Mouse (Mus musculus) spleen, adult 12 weeks (tissue): ENCODE measurements at regions not wholly inside any gene's neighbourhood (a gene's known extent, or its start where the extent isn't known, plus 50 kb on each side); places are given as distances from the start of the nearest gene placed in this dataset.

Experiments used
- DNase-seq: peaks from one replicate; pipeline ENCODE4 v3.0.0; 2022; ENCODE audit warnings: low spot score

DNA sequence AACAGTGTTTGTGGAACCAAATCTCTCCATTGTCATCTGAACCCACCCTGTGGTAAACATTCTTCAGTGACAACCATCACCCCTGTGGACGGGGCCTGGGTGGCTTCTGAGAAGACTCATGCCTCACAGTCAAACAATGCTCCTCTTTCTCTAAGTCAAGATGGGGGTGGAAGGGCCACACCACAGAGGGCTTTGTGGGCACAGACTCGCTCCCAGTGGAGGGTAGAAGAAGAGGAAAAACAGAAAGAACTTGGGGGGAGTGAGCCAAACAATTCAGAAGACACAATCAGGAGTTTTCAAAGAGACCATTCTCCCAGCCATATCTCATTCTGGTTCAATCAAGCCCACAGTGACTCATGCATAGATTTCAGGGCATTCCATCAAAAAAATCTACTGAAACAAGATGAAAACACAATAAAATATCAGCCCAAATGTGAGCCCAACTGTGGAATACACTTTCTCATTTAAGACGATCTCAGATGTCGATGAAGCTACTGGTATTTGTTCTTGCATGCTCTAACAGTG, 339.7 kb downstream of the Setd4 start:
- no peak for DNase-seq

DNA sequence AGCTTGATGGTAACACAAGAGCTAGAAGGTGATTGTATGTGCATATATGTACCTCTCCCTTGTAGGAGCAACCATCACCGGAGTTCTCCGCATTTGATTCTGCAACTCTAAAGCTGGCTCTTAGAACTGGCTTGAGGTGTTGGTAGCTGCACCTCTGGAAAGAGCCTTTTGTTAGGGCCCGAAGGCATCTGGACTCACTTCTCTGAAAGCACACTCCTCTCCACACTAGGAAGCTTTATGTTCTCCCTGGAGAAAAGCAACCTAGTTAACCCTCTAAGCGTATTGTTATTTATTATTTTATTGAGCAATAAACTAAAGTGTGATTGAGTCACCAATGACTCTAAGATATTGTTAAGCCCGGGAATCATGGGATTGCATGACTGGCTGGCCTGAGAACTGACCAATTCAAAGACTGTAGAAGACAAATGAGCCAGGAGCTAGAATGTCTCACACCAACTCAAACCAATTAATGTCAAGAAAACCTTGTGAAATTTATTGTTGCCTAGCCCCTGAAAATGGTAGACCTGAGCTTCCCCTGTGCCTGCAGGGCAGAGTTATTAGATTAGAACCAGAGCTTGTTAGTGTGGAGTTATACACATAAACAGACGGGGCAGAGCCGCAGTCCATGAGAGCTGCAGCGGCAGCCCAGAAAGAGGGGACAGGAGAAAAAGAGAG, 340.6 kb downstream of the Setd4 start:
- no peak for DNase-seq

- no peak for DNase-seq
Observed at GRCm38 (mm10) chr16:93246825-93247224, 357.0 kb downstream of the Setd4 start.

DNA sequence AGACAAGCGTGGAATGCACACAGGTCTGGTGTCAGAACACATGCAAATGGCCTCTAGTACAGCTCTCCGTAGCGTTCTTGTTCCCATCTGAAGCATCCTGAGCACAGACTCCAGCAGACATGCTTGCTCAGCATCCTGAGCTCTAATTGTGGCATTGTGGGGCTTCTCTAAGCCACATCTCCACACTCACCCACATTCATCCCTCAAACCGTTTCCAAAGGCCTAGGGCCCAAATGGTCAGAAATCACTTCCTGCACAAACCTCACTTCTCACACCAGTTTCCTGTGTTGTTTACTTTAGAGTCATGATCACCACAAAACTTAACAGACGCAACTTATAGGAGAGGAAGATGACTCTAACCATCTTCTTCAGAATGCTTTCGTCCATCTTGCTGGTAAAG, 358.1 kb downstream of the Setd4 start:
- DNase-seq: no peak

- DNase-seq: no peak
Observed at GRCm38 (mm10) chr16:93238898-93239297, 365.0 kb downstream of the Setd4 start.

DNA sequence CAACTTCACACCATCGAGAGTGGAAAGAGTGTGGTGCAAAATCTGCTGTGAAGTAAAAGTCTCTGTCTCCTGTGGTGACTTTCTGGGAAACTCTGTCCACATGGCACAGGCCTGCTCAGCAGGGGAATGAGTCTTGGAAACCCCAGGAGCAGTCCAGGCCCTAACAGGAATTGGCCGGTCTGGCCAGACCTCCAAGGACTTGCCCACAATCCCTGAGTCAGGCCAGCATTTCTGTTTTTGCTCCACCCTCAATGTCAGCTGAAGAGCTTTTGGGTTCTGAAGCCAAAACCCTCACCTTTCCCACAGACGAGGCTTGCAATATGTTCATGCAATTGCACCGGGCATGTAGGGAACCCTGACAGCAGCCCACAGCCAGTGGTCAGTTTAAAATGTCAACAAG, 365.5 kb downstream of the Setd4 start:
- DNase-seq: no peak

- DNase-seq: no peak
Observed at GRCm38 (mm10) chr16:93225644-93226043, 378.2 kb downstream of the Setd4 start.

DNA sequence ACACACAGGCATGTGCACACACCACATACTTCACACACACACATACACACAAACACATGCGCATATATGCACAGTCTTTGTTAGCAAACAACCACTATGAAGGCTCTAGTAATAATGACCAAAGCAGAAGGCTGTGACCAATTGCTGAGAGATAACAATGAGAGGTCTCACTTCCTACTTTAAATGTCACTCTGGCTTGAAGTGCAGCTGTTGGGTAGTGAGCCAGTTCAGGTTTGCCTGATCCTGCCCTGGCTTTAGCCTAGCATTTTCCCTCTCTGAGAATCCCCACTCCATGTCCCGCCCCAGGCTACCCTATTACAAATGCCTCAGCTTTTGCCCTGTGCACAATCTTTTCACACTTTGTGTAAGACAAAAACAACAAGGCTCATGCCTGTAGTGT, 378.7 kb downstream of the Setd4 start:
- no peak for DNase-seq

- DNase-seq: no peak
Observed at GRCm38 (mm10) chr16:93219731-93220130, 384.1 kb downstream of the Setd4 start.

GRCm38 (mm10) chr16:93218402-93218801, 385.5 kb downstream of the Setd4 start:
- DNase-seq: no peak

- DNase-seq: no peak
Observed at GRCm38 (mm10) chr16:93217600-93218226, 386.1 kb downstream of the Setd4 start.

- DNase-seq: no peak
Observed at GRCm38 (mm10) chr16:93215630-93216029, 388.2 kb downstream of the Setd4 start.

- no peak for DNase-seq
Observed at GRCm38 (mm10) chr16:93213618-93214017, 387.7 kb upstream of the Runx1 start.

DNA sequence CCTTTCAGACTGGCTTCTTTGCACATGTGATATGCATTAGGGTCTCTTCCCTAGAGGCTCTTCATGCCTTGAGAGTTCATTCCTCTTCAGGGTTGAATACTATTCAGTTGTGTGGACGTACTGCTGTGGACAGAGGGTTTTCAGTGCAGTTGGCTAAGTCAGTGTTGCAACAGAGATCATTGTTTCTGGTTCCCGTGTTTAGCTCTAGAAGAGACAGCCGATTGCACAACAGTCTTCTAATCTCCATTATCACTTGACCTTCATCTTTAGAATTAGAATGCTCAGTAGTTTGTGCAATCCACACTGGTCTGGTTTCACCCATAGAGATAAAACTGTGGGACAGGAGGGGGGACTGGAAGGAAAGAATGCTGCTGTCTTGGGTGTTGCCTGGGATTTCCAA, 381.7 kb upstream of the Runx1 start:
- DNase-seq: no peak

DNA sequence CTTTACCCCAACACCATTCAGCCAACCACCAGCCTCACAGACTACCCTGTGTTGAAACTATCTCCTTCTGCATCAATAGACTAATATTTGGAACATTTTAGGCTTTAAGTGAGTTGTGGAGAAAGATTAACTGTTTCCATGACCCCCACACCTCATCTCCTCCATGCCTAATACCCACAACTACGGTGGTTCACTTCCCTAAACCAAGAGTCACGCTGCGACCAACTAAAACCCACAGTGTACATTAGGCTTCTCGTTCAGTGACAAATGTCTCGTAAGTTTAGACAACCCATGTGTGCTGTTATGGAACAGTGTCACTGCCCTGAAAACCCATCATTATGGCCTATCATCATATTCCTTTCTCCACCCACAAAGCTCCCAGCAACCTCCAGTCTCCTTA, 381.3 kb upstream of the Runx1 start:
- DNase-seq: no peak

DNA sequence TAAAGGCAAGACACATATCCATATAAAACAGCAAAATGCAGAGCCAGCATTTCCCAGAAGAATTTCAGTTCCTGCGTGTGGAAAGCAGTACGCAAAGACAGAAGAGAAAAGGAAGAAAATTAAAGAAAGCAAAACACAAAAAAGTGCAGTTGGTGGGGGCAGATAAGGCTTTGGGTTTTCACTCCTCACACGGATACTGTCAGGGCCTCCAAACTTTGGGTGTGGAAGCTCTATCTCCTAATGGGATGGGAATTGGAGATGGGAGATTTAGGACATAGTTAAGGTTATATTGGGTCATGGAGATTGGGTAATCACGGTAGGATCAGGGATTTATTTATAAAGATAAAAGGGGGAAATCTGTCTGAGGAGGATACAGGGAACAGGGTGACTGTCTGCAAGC, 380.4 kb upstream of the Runx1 start:
- DNase-seq: no peak

DNA sequence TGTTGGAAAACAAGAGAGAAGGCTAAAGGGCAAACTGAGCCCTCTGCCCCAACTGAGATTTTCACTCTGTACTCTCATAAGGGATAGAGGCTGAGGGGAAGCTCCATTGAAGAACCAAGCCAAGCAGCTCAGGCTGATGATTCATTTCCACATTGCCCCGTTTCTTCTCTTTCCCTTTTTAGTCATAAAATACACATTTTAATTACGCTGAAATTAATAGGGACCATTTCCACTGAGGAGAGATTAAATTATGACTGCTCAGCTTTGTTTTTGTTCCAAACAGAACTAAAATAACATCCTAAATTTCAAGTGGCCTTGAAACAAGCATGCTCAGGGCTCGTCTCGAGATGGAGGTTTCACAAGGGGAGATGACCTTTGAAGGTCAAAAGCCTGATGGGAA, 378.7 kb upstream of the Runx1 start:
- no peak for DNase-seq

DNA sequence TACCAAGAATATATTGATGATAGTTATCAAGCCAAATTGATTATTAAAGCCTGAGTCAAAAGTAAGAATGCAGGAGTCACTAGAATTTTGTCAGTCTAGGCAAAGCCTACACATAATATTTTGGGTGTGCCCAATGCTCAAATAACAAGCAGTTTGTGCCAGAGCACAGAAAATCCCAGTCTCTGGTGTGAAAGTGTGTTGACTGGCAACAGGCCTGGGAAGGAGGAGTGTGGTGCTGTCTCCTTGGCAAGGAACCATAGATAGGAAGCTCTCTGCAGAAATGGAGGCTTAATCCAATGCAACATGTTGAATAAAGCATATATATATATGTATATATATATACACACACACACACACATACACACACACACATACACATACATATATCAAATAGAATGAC, 376.6 kb upstream of the Runx1 start:
- DNase-seq: no peak

GRCm38 (mm10) chr16:93197300-93197699, 371.4 kb upstream of the Runx1 start:
- peak; percentile 15 for DNase-seq

DNA sequence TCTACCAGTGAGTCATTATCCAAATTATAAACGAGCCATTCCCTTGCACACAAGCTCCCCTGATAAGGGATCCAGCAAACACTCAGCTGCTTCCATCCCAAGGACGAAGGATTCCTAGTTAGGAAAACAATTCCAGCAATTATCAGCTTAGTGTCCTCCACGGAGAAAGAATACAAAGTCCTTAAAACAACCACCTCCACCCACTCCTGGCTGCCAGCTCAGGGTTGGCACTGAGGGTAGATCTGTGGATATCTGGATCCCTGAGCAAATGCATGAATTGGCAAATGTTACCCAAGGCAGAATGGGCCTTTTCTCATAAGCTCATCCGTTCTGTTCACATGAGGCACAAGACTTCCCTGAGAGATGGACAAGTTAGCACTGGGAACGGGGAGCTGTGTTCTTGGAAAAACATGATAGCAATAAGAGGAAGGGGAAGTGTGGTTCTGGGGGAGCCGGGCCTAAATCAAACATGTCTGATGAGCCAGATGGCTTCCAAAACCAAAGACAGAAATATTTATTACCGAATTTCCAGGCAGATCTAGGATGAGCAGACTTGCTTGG, 368.1 kb upstream of the Runx1 start:
- DNase-seq: no peak

DNA sequence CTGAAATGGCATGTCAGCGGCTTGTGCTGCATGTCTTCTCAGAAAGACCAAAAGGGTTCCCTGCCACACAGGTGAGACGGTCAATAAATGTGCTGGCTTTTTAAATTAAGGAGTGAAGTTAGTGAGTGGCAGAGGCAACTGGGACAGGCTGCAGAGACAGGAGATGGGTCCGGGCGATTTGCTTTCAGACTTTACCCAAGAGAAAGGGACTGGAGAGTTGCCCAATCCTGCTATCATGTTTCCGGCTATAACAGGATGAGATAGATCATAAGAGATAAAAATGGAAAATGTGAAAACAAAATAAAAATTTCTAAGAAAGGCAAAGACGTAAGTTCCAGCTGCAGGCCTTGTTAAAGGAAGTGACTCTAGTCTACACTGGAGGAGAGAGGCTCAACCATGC, 367.3 kb upstream of the Runx1 start:
- DNase-seq: no peak

- no peak for DNase-seq
Observed at GRCm38 (mm10) chr16:93192651-93193173, 366.8 kb upstream of the Runx1 start.

DNA sequence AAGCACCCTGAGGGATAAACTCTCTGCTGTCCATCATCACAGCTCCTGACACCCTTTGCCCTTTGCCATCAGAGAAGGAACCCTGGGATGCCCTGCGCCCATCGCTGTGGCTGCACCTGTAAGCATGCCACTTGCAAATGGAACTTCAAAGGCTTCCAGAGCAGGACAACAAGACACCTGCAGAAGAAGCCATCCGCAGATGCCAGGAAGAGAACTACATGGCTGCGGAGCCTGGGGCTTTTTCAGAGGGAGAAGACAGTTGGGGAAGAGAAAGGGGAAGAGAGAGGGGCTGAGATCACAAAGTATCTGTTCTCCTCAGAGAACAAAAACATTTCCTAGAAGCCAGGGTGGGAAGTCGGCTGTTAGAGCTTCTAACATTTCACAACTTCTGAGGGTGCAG, 365.2 kb upstream of the Runx1 start:
- no peak for DNase-seq
